Mouse (Mus musculus): ENCODE measurements around the gene Emx1. TPM values are rescaled to one million over a fixed set of nuclear protein-coding genes. Genes with fewer than 3 reads are reported as not detected.
"Not testable (repeated sequence)": the region's sequence is repeated elsewhere in the genome, so short reads cannot be mapped to it uniquely, and the experiment has no call there.

The Emx1 gene
- not detected for total RNA-seq (2021)
- long read RNA-seq, experiment 1, result 0 reads
- long read RNA-seq, experiment 2, result 0 reads

DNA sequence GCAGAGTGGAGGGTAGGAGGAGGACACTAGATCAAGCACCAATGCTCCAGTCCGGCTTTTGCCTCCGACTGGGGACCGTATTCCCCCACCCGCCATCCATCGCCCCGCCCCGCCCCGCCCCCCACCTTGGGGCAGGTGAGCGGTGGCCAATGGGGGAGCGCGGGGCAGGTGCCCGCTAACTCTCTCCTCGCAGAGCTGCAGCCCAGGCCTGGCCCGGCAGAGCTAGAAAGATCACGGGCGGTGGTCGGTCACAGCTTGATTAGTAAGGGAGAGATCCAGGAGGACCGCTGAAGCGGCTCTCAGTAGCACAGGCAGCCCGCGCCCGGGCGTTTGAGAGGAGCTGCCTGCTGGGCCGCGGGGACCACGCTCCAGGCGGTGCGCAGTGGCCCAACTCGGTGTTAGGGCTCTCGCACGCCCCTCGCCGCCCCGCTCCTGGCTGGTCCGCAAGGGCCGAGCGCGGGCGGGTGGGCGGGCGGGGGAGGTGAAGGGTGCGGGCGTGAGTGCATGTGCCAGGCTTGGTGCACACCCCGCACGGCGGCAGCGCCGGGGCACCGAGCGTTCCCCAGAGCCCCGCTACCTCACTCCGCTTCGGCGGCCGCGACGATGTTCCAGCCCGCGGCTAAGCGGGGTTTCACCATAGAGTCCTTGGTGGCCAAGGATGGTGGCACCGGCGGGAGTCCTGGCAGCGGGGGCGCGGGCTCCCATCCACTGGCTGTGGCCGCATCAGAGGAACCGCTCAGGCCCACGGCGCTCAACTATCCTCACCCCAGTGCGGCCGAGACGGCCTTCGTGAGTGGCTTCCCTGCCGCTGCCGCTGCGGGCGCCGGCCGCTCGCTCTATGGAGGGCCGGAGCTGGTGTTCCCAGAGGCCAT is at the start of gene Emx1:
Gene Emx1 (plus strand): TSS at position 99 of the 872 bp plus-strand sequence.
- no peak for DNase-seq (ENCODE audit: low spot score)

DNA sequence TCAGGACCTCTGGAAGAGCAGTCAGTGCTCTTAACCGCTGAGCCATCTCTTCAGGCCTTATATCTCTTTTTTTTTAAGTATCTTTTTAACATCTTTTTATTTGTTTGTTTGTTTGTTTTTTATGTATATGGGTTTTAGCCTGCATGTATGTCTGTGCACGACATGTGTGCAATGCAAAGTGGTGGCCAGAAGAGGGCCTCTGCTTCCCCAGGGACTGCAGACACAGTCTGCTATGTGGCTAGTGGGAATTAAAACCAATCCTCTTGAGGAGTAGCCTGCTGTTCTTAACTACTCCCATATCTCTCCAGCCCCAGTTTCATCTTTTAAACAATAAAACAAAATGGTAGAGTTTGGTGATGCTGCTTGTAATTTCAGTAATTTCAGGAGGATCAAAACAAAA is 47.7 kb upstream of the Emx1 start:
- DNase-seq (ENCODE audit: low spot score), result no peak

DNA sequence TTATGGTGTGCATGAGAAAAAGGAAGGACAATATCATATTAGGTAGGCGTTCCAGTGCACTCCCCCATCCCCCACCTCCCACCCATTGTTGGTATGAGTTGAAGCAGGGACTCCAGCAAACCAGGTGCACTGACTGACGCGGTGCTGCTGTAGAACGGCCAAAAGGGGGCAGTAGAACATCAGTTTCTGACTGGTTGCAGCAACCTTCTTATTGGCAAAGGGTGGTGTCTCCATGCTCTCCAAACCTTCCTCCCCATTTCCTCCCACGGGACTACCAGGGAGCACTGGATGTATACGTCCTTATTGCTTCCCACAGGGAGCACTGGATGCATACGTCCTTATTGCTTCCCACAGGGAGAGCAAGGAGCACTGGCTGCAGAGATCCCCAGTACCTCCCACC is 46.2 kb upstream of the Emx1 start:
- peak; percentile 54 for DNase-seq (ENCODE audit: low spot score)

- DNase-seq (ENCODE audit: low spot score), result no peak
Observed at GRCm38 (mm10) chr6:85144466-85144865, 42.8 kb upstream of the Emx1 start.

DNA sequence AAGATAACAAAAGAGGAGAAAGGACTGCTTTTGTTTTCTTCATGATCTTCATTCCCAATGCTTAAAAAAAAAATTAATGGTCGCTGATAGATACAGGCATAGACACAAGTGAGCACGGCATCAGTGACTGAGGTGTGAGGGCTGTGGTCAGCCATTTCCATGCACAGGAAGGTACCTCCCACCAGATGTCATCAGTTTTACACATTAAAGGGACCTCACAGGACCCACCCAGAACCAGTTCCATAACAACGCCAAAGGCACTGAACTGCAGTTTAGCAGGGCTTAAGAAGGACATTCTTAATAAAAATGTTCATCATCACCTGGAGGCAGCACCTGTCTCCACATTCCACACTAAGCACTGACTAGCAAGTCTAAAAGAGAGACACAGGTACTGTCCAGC is 39.6 kb upstream of the Emx1 start:
- DNase-seq (ENCODE audit: low spot score), result no peak

DNA sequence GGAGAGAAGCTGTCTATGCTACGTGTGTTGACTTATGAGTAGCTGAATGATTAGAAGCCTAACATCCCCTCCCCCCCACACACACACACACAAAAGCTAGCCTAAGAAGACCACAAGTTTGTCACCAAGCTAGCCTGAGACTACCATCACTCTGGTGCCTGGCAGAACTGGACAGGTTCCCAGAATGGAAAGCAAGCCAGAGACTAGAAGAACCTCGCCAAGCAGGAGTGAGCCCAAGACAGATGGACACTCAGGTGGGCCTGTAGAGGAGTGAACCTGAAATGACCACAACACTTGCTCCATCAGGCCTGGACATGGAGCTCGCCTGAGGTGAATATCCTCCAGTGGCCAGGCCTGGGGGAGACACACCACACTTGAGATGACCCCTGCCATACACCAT is 36.9 kb upstream of the Emx1 start:
- no peak for DNase-seq (ENCODE audit: low spot score)

GRCm38 (mm10) chr6:85153970-85154540 is 33.2 kb upstream of the Emx1 start:
- peak; percentile 71 for DNase-seq (ENCODE audit: low spot score)

GRCm38 (mm10) chr6:85154861-85155528 is 32.2 kb upstream of the Emx1 start:
- peak; percentile 28 for DNase-seq (ENCODE audit: low spot score)

DNA sequence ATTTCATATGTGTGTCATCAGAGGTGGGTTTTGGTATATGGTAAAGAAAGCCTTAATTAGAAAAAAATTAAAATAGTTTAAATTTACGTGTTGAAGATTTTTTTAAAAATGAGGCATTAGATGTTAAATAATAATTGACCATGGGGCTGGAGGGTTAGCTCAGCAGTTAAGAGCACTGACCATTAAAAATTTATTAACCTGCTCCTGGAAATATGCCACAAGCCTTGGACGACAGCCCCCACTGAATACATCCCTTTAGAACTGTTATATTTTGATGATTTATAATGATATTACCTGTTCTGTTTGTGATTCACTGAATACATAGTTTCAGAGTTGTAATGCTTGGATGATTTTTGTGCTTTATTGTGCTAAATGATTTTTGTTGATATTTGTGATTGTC is 30.7 kb upstream of the Emx1 start:
- DNase-seq (ENCODE audit: low spot score), result not testable (repeated sequence)

GRCm38 (mm10) chr6:85158040-85158804 is 29.0 kb upstream of the Emx1 start:
- not testable (repeated sequence) for DNase-seq (ENCODE audit: low spot score)

- DNase-seq (ENCODE audit: low spot score), result peak; percentile 26
Observed at GRCm38 (mm10) chr6:85159092-85159760, 28.0 kb upstream of the Emx1 start.

DNA sequence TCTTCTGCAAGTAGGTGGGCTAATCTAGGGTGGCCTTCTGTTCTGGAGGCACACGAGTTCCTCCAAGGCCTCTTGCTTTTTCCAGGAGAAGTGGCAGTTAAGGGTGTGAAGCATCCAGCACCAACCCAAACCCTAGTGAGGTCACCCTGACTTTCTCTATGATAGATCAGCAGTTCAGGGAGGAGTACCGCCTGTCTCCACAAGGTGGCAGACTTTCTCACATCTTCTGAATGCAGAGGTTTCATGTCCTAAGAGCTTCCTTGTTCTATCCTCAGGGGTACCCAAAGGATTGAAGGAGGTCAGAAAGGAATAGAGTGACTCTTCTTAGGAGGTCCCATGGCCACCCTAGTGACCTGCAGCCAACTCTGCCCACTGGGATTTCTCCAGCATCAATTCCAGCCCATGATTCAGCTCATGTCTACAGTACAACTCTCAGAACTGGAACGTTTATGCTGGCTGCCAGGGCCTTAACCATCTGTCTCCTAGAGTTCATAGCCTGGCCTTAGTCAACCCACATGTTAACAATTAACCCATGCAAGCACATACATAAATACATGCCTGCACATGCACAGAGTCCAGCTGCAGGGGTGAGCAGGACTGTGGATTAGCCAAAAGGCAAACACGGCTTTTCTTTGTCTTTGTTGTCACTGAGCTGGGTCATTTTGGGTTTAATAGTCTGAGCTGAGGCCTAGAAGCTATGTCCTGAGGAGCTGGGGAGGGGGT is 26.9 kb upstream of the Emx1 start:
- peak; percentile 75 for DNase-seq (ENCODE audit: low spot score)

DNA sequence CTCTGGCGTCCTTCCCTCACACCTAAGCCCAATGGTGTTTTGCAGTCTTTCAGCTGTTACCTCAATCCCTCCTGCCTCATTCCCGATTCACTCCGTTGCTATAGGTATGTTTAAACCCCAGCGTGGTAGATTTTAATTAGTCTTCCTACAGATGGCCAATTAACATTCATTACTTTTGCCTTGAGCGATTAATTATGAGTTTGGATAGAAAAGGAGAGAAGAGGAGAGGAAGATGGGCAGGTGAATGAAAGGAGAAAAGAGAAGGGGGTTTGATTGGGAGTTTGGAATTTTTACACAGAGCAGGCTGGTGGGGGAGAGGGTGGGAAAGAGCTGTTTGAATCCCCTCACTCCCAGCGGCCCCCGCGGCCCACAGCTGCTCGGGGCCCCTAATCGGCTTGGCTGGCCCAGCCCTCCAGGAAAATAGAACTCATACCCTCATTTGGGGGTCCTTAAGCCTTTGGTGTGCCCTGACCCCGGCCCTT is 21.8 kb upstream of the Emx1 start:
- no peak for DNase-seq (ENCODE audit: low spot score)

DNA sequence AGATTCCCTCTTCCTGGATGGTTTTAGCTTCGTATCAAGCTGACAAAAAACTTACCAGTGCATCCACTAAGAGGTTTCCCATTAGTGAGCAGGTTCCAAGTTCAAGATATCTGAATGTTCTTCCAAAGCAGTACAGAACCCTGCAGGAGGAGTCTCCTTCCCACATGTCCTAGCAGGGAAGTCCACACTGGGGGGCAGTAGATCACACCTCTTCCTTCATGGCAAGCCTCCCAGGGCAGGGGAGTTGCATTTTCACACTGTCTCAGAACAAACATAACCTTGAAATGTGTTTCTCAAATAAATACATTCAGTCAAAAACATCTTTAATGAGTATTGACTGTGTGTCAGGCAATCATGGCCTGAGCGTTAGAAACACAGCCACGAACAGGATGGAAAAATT is 7.7 kb upstream of the Emx1 start:
- DNase-seq (ENCODE audit: low spot score), result no peak

- no peak for DNase-seq (ENCODE audit: low spot score)
Observed at GRCm38 (mm10) chr6:85180036-85180435, 7.2 kb upstream of the Emx1 start.

DNA sequence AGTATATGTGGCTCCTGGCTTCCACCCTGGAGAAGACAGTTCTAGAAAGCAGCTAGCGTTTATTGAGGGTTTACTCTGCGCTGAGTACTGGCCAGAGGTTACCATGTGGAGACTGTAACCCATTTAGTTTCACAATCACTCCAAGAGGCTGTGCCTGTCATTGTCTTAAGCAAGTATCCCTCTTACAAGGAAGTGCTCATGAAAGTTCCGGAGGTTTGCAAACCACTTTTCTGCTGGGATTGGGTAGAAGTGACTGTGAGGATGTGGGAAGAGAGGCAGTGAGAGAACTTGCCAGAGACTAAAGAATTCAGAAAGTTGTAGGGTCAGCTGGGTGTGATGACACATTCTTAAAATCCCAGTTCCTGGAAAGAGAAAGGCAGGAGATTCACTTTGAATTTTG is 3.3 kb upstream of the Emx1 start:
- DNase-seq (ENCODE audit: low spot score), result no peak

DNA sequence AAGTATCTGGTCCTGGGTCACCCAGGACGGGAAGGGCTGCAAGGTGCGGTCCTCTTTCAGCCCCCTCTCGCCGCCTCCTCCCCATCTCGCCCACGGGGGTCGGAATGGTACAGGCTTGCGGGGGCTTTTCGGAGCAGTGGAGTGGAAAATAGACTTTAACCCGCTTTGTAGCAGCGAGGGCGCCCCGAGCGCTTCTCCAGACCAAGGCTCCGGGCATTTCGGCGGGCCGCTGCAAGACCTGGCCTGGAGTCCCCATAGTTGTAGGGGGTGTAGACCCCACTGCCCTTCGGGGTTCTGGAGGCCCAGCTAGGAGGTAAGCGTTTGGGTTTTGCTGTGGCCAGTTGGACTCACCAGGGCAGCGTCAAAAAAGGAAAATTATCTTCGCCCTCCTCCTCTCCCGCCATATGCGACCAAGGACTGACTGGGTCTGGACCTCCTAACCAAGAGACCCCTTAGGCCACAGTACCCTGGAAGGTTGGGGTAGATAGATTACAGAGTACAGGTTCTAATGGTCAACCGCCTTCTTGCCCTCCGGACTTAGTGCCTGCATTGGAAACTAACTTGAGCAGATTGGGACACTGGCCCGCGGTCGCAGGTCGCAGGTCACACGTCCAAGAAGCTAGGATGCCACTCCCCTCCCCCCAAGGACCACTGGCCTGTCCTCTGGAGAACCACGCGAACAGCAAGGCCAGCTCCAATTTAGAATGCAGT is 1.1 kb upstream of the Emx1 start:
- no peak for DNase-seq (ENCODE audit: low spot score)

DNA sequence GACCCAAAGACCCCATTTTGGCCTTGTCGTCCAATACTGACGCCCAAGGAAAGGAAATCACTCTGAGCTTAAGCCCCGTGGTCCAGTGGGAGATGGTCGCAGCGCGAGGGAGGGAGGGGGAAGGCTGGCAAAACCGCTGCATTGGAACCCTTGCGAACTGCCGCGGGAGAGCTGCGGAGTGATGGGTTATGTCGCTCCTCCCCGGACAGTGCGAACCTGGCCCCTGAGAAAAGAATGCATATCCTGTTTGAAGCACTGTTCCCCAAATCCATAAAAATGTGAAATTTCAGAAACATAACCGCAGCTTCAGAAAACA is 536 bp upstream of the Emx1 start:
- no peak for DNase-seq (ENCODE audit: low spot score)

DNA sequence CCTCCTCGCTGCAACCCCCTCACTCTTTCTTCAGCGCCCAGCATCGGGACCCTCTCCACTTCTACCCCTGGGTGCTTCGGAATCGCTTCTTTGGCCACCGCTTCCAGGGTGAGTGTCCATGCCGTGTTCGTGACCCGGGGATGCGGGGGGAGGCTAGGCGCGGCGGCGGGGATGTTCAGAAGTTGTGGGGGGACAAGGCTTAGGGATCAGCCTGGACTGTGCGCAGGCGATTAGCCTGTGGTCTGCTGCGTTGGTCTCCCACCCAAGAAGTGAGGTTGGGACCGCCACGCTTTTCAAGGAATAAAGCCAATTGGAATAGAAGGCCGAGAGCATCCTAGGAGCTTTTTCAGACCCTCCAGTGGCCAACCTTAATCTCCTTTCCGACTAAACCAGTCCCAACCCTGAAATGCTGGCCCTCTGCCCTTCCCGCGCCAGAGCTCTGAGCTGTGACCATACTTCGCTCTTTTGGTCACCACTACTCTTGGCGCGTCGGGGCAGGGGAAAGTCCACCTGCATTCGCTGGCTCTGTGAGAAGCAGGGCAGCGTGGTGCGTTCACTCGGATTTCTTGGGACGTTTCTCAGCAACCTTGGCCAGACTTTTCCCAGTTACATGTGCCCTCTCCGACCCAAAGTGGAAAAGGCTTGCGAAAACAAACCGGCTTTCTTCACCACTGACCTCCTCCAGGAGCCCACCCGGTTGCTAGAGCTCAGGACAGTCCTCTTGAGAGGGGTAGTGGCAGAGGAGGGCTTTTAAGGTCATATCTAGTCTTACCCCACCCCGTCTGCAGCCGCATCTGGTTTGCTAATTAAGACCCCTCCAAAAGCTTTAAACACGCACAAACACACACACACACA is 1.2 kb downstream of the Emx1 start:
- no peak for DNase-seq (ENCODE audit: low spot score)
